Mouse (Mus musculus) central nervous system, embryonic 14 days (tissue): ENCODE measurements around the gene Hmgcl. TPM values are rescaled to one million over a fixed set of nuclear protein-coding genes. Genes with fewer than 3 reads are reported as not detected.

Experiments
- polyA plus RNA-seq: library from polyadenylated mRNA; depleted of rRNA; stranded (reverse); fragments of >200 nt; gene quantifications from 2 replicates; pipeline ENCODE4 v1.2.3, GENCODE M21; 2012; rRNA removed

Hmgcl gene
- polyA plus RNA-seq: 50.2 and 56.2 TPM in 2 replicates

GRCm38 (mm10) chr4:135946278-135946658, at the start of gene Hmgcl:
Gene Hmgcl, plus strand, starts transcription at chr4:135946448.

GRCm38 (mm10) chr4:135920304-135921241, 25.7 kb upstream of the Hmgcl start, which contains the start of gene Fuca1:
Gene Fuca1, plus strand, starts transcription at chr4:135920735.

GRCm38 (mm10) chr4:135963457-135964193, 17.4 kb downstream of the Hmgcl start, which contains the start of gene Gale:
Gene Gale, plus strand, starts transcription at chr4:135963727.

DNA sequence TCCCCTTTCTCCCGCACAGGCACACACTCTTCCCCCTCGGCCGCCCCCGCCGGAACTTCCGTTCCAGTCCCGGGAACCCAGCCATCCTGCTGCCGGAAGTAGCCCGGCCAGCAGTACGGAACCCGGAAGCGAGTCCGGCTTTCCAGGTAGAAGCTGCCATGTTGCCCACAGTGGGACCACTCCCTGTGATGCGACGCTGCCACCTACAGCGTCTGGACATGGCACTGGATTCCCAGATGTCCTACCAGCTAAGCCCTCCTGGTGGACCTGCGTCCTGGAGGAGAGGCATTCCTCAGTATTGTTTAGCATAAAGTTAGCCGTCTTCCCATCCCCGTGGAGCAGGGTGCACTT, 26.3 kb downstream of the Hmgcl start, which contains the start of gene Lypla2:
Lypla2 (minus strand) TSS at position 71 of the 351 bp plus-strand sequence.

GRCm38 (mm10) chr4:135986943-135987710, 40.9 kb downstream of the Hmgcl start, which contains the start of gene Pithd1:
Gene Pithd1, minus strand, starts transcription at chr4:135987264.

Other genes starting within 250 kb of the Hmgcl start
- 0.07 and 0.21 TPM in 2 replicates for gene Il22ra1, start 218.3 kb upstream of the Hmgcl start, polyA plus RNA-seq
- 0.09 and 2.8 TPM in 2 replicates for gene Myom3, start 186.7 kb upstream of the Hmgcl start, polyA plus RNA-seq
- 130 and 148 TPM in 2 replicates for gene Srsf10, start 90.7 kb upstream of the Hmgcl start, polyA plus RNA-seq
- gene Pnrc2, start 72.6 kb upstream of the Hmgcl start, polyA plus RNA-seq: 93.9 and 98.5 TPM in 2 replicates
- 0.09 and 0.19 TPM in 2 replicates for gene Cnr2, start 51.1 kb upstream of the Hmgcl start, polyA plus RNA-seq
- gene Fuca1, start 25.7 kb upstream of the Hmgcl start, polyA plus RNA-seq: 39.6 and 43.6 TPM in 2 replicates
- 41.8 and 55.7 TPM in 2 replicates for gene Gale, start 17.3 kb downstream of the Hmgcl start, polyA plus RNA-seq
- gene Lypla2, start 26.2 kb downstream of the Hmgcl start, polyA plus RNA-seq: 170 and 172 TPM in 2 replicates
- 49.7 and 50.1 TPM in 2 replicates for gene Pithd1, start 40.8 kb downstream of the Hmgcl start, polyA plus RNA-seq
- 20.4 and 21.3 TPM in 2 replicates for gene Eloa, start 75.3 kb downstream of the Hmgcl start, polyA plus RNA-seq
- 1,047 and 1,063 TPM in 2 replicates for gene Rpl11, start 107.0 kb downstream of the Hmgcl start, polyA plus RNA-seq
- 115 and 144 TPM in 2 replicates for gene Id3, start 197.0 kb downstream of the Hmgcl start, polyA plus RNA-seq
- 4.5 and 6.0 TPM in 2 replicates for gene E2f2, start 225.9 kb downstream of the Hmgcl start, polyA plus RNA-seq